Mouse (Mus musculus) cerebellum, adult 9-11 months (tissue): ENCODE measurements around the gene Adprh.
"Not testable (repeated sequence)": the region's sequence is repeated elsewhere in the genome, so short reads cannot be mapped to it uniquely, and the experiment has no call there.

Source experiments
- DNase-seq: peaks from one replicate; pipeline ENCODE4 v3.0.0; 2022

Gene Adprh

DNA sequence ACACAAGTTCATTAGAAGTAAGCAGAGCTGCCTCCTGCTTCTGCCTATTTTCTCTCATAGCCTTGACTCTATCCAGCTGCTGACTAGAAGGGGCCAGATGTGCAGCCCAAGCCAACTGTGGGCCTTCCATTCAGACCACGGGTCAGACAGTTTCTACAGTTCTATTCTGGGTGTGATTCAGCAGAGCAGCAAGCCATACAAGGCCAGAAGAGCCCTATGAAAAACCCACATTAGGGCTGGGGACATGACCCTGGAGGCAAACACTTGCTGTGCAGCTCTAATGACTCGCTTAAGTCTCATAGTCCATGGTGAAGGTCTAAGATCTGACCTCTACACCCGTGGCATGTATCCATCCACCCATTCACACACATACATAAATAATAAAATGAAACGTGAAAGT is 13.6 kb upstream of the Adprh start:
- no peak for DNase-seq

DNA sequence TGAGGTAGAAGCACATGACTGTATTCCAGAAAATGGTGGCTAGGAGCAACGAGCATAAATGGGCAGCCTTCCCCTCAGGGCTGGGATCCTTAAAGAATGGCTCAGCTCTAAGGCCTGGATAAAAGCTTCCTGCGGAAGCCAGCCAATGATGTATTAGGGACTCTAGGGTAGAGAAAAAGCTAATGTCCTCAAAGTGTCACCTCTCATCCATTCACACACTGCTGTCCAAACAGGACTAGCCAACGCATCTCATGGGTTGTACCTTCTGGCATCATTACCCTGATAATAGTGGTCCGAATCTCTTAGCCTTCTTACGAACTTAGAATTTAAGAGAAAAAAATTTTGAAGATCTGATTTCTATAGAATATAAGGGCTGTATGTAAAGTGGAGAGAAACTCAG is 10.8 kb upstream of the Adprh start:
- no peak for DNase-seq

DNA sequence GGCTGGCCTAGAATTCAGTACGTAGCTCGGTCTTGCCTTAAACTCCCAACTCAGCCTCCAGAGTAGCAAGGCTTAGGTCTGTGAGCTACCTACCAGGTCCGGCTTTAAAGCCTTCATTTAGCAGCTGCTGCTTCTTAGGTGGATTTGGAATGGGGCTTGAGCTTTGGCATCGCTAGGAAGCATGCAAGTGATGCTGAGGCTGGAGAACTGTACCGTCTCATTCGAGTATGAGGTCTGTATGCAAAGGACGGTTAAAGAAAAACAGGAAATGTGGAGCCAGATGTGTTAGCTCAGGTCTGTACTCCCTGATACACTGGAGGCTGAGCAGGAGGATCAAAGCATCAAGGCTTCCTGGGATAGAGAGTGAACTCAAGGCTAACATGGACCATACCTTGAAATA is 9.7 kb upstream of the Adprh start:
- DNase-seq: no peak

DNA sequence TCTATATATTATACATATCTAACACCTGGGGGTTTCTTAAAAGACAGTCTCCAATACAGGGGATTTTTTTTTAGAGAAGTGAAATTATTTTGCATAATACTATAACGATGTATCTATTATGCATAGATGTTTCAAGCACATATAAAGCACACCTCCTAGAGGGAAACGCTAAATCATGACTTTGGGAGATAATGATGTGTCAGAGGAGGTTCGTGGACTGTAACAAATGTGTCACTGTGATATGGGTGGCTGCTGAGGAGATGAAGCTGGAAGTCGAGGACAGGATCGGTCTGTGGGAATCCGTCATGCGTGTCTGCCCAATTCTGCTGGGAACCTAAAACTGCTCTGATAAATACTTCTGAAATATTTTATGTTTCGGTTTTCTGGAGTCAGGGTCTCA is 9.2 kb upstream of the Adprh start:
- DNase-seq: no peak

DNA sequence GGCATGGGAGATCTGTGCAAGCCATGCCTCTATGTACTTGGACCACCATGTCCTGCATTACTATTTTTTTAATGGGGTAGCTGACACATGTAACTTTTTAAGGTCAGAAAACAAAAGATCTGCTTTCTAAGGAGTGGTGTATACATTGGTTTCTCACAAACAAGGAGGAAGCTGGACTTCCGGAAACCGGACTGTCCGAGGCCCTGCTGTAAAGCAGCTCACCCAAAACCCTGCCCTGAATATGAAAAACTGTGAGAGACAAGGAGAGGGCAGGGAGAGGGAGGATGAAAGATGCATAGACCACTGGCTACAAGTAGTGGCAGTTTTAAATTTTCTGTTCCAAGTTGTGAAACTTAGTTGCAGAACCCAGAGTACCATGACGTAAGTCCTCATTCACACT is 7.5 kb upstream of the Adprh start:
- no peak for DNase-seq

DNA sequence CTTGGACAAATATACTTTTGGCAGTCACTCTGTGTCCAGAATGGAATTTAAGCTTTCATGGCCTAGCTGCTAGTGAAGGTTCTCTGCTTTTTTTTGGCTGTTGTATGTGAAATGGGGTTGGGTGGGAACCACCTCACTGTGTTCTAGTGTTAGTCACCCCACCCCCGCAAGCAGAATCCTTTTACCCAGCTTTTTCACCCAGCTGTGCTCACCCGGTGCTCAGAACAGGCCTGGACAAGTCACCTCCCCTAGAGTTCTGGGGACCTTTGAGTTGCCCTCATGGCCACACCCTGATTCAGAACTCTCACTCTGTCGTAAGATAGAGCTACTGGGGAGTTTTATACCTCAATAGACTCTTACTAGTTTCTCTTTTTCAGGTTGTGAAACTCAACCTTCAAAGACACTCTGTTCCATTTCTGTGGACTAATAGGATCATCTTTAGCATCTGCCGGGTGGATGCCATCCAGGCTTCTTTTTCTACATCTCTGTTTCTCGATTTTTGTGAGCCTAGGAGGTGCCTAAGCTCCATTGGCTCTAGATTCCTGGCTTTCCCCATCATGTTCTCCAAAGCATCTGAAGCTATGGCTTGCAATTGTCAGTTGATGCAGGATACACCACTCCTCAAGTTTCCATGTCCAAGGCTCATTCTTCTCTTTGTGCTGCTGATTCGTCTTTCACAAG is 6.2 kb upstream of the Adprh start:
- DNase-seq: no peak

DNA sequence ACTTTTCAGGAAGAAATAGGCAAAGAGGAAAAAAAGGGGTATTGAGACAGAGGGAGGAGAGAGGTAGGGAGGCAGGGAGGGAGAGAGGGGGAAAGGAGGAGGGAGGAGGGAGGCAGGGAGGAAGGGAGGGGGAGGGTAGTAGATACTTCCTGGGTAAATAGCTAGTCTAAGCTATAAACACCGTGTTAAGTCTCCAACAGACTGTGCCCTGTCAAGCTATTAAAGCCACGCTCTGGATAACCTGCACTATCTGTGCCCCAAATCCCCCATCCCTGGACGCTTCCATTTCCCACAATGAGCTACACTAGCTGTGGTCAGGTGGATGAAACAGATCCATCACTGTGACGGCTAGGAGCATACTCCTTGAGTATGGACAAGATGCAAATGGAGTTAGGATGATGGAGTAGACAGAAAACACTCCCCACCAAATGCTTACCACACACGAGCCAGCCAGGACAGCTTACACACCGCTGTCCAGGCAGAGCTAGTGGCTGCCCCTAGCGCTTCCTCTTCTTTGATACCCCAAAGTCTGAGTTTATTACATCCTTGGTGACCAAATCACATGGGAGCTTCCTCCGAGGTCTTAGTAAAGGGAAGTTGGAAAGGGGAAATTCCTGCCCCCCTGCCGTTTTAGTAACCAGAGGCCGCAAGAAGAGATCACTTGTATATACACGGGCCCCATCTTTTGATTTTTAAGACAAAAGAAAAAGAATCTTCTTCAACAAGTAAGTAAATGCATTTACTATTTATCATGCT is 4.5 kb upstream of the Adprh start:
- DNase-seq: no peak

DNA sequence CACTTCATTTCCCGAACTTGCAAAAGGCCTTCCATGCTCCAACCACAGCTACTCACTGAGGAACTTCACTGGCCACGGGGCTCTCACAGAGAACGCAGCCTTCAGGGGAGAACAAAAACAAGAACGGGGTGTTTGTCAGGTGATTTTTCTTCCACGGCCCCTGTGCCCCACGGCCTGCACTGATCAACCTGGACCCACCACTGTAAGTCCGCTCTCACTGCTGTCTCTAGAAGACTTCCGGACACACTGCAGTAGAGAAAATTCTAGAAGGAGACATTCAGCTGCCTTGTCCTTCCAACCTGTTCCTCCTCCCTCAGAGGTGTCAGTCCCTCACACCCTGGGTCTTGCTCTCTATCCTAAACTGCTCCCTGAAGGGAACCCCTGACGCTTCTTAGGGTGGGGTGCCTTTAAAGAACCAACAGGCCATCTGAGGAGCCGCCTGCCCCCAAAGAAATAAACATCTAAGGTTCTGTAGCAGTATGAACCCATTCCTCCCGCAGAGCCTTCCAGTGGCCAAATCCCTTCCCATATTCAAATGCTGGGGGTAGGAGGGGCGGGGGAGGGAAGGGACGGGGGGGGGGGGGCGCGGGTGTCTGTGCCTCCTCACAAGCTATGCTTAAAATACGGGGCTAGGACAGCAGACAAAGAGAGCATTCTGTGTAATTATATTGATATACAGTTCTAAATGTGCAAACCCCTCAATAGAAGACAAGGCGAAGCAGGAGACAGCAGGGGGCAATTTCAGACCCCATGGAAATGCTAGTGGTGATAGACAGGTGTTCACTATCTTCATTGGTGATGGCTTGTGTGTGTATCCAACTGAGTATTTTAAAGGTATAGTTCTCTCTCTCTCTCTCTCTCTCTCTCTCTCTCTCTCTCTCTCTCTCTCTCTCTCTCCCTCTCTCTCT is 3.3 kb upstream of the Adprh start, which contains the start of gene Cd80:
TSS of gene Cd80 (plus strand) at position 51 of the 908 bp plus-strand sequence.
- no peak for DNase-seq

DNA sequence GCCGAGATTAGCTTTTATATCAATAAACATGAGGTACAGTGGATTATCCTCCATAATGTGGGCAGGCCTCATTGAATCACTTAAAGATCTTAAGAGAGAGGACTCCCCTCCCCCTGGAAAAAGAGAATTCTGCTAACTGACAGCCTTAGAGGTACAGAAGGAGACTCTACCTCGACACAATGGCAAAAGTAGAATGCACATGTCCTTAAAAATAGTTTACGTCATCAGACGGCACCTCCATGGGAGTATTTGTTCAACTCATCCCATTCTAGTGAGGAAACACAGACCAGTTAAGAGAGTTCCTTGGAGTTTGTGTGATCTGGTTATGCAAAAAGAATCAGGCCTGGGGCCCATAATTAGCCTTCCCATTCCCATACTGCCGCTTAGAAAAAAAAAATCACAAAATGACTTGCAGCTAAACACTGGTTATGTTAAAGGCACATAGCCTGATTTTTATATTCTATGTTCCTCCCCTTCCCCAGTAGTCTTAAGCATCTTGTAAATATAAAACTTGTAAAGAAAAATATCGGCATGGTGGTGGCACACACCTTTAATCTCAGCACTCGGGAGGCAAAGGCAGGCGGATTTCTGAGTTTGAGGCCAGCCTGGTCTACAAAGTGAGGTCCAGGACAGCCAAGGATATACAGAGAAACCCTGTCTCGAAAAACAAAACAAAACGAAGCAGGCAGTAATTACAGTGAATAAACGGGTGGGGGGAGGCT is 2.2 kb upstream of the Adprh start:
- DNase-seq: no peak

DNA sequence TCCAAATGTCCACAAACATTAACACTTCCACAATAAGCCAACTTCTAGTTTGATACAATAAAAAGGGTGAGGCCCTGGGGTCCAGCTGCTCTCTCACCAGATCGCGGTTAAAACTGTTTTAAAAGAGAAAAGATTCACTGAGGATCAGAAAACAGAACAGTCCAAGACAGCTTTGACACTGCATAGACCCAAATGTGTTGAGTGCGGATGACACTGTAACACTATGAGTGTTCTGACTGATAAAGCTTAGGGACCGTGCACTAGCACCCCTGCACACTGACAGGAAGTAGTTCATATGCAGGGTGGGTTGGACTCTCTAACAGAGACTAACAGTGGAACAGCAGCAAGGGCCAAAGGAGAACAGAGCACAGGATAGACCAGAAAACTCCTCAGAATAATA is 1.4 kb upstream of the Adprh start:
- no peak for DNase-seq

DNA sequence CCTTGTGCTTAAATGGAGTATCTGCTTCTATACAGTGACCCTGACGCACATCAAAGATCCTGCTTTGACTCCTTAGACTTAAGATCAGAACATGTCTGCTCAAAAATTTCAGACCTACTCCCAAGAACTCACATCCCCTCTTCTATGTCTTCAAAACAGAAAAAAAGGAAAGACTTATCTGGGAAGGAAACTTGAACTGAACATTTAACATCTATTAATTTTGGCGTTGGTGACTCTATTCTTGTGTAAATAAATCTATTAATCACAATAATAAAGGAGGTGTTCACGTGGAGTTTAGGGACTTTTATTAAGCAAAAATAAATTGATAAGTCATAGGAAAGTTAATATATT is 675 bp upstream of the Adprh start:
- DNase-seq: no peak

DNA sequence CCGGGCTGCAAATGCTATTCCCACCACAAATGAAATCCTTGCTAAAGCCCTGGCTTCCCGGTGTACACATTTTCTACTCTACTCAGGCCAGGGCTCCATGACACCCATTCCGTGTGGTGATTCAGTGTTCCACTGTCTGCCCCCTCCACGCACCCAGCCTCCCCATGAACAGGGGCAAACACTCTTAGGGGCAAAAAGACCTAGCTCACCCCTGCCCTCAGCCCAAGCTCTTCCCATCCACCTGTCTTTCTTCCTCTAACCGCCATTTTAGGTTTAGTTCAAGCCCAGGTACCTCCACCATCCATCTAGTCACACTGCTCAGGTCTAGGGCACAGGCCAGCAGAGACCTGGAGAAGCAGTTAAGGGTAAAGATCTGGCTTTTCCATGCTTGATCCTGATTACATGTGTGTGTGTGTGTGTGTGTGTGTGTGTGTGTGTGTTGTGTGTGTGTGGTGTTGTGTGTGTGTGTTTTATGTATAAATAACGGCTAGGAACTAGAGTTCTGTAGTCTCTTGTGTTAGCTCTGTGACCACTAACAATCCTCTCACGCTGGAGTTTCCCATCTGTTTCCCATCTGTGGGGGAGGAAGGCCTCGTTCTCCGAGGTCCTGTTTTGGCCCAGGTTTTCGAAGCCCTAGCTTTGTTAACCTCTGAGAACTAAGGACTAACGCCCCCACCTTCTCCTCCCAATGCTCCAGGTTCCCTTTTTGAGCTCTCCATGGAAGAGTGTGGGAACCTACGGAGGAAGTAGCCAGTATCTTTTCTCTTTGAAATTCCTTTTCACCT is 890 bp downstream of the Adprh start:
- no peak for DNase-seq

DNA sequence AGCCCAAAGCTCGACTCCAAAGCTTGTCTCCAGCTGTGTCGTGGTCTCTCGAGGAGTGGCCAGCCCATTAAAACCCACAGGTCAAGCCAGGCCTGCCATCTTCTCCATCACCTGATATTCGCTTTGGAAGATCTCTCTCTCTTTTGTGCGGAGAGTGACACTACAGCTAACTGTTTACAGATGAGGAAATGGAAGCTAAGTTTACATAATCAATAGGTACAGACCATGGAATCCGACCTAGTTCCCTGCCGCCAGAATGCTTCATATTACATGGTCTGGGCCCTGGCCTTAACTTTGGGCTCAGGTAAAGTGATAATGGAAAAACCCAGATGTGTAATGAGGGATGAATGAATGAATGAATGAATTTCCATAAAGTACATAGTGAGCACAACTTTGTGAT is 1.8 kb downstream of the Adprh start:
- DNase-seq: no peak

DNA sequence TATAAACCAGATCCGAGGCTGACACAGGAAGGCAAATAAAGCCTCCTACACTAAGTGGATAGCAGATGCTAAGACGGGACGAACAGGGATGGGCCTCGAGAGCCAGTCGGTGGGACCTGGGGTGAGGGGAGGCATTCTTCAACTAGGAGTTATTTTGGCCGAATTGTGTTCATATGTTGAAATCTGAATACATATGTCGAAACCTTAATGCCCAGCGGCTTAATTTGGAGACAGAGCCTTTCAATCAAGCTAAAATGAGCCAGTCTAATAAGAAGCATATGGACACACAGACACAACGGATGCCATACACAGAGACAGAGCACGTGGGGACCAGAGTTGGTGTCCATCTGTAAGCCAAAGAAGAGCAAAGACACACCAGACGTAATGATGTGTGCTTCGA is 4.0 kb downstream of the Adprh start:
- no peak for DNase-seq

DNA sequence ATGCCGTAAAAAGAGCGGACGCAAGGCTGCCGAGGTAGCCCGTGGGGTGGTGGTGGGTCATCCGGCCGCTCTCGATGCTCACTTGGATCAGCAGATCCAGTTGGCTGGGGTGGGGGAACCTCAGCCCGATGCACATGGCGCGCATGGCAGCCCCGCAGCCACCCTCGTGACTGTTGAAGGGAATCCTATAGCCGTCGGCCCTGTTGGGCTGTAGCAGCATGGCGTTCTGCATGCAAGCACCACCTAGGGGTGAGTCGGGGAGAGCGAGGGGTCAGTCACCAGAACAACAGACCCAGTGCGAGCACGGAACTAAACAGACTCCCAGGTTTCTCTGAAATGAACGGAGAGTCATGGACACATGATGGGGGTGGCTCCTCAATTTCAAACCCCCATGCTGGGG is 5.1 kb downstream of the Adprh start:
- no peak for DNase-seq

DNA sequence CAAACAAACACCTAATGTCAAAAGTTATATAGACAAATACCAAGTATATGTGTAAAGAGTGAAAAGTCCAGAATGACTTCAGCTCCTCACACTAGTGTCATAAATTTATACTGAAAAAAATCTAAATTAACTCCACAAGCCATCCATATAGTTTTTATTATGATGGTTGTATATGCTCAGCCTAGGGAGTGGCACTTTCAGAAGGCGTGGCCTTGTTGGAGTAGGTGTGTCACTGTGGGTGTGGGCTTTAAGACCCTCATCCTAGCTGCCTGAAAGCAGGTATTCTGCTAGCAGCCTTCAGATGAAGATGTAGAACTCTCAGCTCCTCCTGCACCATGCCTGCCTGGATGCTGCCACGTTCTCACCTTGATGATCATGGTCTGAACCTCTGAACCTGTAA is 6.4 kb downstream of the Adprh start:
- not testable (repeated sequence) for DNase-seq

DNA sequence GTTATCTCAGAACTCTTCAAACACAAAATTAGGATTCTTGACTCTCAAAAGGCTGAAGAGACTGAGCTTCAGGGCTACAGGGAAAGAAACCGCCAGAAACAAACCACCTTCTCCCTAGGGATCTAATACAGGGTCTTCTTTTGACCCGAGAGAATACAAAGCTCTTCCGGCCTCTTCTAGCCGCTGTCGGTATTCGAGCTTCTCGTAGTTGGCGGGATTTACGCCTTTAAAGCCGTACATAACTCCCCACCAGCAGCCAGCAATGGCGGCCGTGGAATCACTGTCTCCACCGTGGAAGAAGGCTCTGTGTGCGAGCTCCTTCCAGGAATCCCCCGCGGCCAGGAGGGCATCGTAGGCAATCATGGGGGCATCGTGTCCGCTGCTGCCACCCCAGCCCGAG is 6.9 kb downstream of the Adprh start:
- DNase-seq: no peak

DNA sequence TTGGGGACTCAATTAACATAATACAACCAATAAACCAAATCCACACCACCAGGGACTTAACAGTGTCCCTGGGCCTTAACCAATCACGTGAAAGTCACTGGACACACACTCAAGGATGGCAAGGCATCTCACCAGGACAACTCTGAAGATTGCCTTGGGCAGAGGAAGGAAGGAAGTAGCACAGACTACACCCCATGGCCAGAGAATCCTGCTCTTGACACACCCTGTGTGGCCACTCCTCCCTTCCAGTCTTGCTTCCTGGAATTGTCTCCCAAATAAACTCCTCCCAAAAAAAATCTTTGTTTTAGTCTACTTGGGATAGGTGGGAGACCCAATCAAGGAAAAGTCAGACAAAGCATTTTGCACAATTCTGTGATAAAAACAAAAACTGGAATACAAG is 7.5 kb downstream of the Adprh start:
- DNase-seq: no peak

DNA sequence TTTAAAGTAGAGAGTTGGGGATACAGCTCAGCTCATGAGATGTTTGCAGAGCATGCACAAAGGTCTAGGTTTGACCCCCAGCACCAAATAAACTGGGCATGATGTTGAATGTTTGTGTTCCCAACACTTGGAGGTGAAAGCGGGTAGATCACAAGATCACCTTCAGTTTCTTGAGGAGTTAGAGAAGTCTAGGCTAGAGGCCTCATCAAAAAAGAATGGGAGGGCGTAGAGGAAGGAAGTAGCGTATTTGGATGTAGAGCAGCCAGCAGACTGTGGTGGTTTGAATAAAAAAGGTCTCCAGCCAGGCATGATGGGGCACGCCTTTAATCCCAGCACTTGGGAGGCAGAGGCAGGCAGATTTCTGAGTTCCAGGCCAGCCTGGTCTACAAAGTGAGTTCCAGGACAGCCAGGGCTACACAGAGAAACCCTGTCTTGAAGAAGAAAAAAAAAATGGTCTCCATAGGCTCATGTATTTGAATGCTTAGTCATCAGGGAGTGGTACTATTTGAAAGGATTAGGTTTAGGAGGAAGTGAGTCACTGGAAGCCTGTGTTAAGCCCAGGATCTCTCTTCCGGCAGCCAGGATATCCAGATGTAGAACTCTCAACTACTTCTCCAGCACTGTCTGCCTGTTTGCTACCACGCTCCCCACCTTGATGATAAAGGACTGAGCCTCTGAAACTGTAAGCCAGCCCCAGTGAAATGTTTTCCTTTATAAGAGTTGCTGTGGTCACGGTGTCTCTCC is 8.6 kb downstream of the Adprh start:
- no peak for DNase-seq

DNA sequence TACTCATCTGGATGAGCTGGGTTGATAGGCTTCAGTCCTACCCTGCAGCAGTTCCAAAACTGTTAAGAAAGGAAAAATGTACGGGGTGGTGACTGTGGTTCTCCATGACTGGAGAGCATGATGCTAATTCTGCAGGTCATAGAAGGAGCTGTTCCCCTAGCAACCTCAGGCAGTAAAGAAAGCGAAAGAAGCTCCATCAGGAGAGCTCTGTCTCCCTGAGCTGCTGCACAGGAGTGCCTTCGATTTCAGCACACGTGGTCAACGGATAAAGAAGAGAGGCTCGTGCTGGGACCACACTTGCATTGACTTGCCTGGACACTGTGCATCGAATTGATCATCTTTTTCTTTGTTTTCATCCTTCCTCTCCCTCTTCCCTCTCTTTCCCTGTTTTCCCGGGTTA is 10.3 kb downstream of the Adprh start:
- DNase-seq: no peak

DNA sequence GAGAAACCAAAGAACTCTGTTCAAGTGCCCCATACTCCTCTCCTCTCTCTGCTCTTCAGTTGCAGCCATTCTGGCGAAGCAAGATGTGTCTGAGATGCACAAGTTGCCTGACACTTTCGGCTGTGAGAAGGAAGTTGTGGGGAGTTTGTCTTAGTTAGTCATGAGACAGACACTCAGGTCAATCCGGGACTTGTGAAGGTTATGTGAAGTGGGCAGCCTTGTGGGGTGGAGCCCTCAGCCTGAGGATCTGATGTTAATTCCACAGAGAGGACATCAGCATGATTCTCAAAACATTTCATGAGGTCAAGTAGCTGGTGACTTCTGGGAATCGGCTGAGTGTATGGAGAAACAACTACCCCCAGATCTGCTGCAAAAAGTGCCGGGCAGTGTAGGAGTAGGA is 10.9 kb downstream of the Adprh start:
- DNase-seq: no peak

DNA sequence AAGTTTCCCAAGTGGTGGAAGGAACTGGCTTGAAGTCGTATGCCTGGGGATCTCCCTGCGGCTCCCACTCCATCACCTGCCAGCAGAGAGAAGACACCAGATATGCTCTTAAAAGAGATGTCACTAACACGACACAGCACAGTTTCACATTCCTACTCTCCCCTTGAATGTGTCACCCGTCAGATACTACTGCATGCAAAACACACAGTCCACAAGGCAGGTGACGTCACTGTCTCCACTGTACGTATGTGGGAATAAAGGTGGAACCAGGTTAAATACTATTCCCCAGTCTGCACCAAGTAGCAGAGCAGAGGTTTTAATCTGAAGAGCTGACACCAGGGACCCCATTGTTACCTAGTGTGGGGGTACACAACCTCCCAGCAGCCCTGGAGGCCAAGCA is 12.1 kb downstream of the Adprh start:
- DNase-seq: no peak
